Mouse (Mus musculus) thymus, adult 18-20 months (tissue): ENCODE results near the gene Zfp607a.
"Not testable (repeated sequence)": the region's sequence is repeated elsewhere in the genome, so short reads cannot be mapped to it uniquely, and the experiment has no call there.

Experiments used
- DNase-seq, 2 experiments: peaks; one replicate each; pipeline ENCODE4 v3.0.0; 2022; ENCODE audit warnings: mixed read lengths in 2 of 2

Zfp607a gene

DNA sequence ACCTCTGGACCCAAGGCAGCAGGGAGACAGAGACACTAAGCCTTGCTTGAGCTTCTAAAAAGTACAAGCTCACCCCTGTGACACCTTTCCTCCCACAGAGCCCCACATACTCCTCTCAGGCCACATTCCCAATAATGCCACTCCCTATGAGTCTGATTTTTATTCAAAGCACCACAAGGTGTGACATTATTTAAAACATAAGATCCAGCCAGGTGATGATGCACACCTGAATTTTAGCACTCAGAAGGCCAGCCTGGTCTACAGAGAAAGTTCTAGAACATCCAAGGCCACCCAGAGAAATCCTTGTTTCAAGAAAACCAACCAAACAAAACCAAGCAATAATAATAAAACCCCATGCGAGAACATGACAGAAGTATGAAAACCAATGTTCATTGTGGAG, at the start of gene Zfp607a:
Gene Zfp607a, plus strand, starts transcription at position 301 of the 400 bp plus-strand sequence.
- DNase-seq = no peak

GRCm38 (mm10) chr7:27818526-27819110, 38.7 kb upstream of the Zfp607a start:
- DNase-seq = no peak

- no peak for DNase-seq
These were observed 34.7 kb upstream of the Zfp607a start for GRCm38 (mm10) chr7:27822611-27823010.

- DNase-seq = no peak
These were observed 23.2 kb upstream of the Zfp607a start for GRCm38 (mm10) chr7:27834131-27834530.

- no peak for DNase-seq
These were observed 19.4 kb upstream of the Zfp607a start for GRCm38 (mm10) chr7:27837896-27838295.

DNA sequence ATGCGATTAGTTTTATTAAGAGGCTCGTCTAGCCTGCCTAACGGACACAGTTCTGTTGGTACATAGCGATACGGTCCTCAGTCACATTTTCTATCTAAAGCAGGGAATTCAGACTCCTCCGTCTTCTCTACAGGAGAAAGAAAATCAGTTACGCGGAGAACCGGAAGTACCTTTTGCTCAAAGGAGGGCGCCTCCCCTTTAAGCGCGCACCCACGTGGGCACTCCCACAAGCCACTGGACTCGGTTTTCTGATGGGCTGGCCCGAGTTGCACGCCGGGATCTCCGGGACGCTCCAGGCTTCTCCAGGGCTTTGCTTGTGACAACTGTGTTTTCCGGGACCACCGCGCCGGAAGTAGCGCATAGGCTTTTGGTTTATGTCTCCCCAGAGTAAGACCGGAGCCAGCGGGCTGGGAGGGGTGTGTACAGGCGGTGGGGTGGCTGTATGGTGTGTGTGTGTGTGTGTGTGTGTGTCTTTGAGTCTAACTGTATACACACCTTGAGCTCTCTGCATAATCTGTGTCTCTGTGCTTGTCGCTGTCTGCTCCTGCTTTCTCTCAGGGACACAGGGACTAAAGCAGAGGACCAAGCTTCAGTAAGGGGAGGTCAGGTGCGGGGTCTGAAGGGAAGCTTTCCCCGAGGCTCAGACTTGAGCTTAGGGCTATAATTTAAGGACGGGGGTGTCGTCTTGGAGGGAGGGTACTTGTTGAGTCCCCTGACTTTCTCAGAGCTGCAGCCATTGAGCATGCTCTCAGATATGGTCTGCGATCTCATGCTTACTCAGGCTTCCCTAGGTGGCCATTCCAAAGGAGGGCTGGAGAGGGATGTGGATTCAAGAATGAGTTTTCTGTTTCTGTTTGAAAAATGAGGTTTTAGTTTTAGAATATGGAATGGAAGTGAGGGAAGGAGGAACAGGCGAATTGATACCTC, 18.7 kb upstream of the Zfp607a start, which contains the start of gene Zfp59:
Gene Zfp59, plus strand, starts transcription at position 285 of the 927 bp plus-strand sequence.
- DNase-seq = peak; percentile 68 to 81

GRCm38 (mm10) chr7:27839596-27839995, 17.7 kb upstream of the Zfp607a start:
- DNase-seq = no peak

DNA sequence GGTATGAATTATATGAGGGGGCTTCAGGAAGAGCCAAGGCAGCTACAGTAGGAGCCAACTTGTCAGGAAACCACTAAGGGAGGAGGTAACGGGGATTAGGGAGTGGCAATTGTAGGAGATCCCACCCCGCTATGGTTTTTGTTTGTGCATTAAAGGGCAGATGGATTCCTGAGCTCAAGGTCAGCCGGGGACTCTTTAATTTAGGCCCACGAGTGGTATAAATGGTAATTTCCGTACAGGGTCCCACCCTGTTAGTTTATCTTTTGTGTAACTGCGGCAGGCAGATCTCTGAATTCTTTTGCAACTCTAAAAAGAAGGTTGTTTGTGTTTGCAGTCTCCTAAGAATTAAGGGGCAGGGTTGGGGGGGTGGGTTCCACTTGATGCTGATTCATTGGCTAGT, 17.2 kb upstream of the Zfp607a start:
- no peak for DNase-seq

DNA sequence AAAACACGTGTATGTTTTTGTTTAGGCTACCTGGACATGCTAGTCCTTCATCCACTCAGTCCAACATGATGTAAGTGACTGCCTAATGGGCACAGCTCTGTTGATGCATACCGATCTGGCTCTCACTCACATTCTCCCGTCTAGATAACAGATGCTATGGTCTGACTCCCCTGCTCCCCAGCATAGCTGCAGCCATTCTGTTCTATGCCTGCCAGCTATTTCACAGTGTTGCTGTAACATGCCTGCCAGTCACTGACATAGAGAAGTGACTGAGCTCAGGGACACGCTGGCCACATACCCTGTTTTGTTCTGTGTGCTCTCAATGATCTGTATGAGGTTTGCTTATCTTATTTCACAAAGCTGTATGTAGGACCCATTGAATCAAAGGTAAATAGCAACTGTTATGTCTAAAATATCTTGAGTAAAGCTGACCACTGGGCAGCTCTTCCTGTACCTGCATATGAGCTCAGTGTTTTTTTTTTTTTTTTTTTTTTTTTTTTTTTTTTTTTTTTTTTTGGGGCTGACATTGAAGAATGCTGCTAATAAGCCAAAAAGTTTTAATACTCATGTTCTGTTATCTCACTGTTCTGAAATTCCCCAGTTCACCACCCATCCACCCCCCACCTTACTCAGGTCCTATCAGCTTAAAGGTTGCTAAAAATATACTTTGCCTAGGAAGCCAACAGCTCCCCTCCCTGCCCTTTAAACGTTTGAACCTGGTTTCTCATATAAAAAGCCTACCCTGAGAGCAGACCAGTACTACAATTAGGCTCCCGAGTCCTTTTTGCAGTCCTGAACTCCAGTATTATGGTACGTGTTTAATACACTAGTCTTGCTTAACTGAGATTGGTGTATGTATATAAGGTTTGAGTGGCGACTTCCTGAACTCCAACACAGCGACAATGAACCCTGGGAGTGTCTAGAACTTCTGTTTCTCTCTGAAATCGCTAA, 2.2 kb downstream of the Zfp607a start:
- DNase-seq = no peak

DNA sequence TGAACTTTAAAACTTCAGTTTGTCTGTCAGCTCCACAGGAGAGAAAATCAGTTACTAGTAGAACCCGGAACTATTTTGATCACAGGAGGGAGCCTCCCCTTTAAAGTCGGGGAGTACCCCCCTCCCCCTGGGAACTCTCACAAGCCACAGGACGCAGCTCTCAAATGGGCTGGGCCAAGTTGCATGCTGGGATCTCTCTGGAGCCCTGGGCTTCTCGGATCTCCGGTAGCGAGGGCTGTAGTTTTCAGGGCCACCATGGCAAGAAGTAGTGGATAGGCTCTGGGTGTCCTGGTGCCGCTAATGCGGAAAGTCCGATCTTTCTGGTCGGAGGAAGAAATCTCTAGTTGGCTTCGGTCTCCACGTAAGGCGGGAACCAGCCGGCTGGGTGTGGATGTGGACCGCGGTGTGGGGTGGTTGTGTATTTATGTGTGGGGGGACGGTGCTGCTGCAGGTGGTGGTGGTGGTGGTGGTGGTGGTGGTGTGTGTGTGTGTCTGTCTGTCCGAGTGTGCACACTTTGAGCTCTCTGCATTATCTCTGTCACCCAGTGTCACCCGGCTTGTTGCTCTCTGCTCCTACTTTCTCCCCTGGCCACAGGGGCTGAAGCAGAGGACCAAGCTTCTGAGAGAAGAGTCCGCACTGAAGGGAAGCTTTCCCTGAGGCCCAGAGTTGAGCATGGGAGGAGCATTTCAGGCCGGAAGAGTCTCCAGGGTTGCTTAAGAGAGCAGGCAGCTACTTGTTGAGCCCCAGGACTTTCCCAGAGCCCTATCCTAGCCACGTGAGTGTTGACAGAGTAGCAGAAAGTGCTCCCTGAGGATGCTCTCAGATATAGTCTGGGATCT, 3.3 kb downstream of the Zfp607a start:
- DNase-seq = peak; percentile 68 to 77

- DNase-seq = not testable (repeated sequence)
These were observed 5.3 kb downstream of the Zfp607a start for GRCm38 (mm10) chr7:27862578-27862977.

DNA sequence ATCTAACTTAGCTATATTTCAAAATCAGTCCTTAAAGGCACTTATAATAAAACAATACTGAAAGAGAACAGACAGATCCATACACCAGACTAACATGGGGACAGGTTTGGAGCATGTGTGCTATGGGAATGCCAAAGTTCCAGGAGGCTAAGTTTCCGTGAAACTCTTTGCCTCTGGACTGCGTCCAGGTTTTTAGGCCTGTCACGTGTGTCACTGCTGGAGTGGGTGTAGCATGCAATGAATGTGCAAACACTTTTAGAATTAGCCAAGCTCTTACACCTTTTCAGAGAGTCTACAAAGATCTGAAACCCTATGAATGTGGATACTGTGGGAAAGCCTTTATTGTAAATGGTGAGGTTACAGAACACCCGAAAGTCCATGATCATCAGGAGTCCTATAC, 24.4 kb downstream of the Zfp607a start:
- no peak for DNase-seq

DNA sequence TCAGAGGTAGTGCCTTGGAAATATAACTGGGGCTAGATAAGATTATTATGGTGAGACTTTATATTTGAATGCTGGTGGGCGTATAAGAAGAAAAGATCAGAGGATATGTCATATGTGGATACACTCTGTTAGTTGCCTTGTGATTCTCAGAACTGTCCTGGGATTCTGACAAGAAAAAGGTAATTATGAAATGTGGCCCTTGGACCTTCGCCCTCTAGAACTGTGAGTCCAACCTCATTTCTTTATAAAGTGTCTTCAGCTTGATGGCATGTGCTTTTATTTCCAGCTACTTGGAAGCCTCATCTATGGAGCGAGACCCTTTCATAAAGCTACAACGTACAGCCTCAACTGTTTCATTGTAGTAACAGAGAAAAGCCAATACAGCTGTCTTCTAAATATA, 43.3 kb downstream of the Zfp607a start:
- no peak for DNase-seq

- DNase-seq = no peak
These were observed 47.9 kb downstream of the Zfp607a start for GRCm38 (mm10) chr7:27905061-27905848.

DNA sequence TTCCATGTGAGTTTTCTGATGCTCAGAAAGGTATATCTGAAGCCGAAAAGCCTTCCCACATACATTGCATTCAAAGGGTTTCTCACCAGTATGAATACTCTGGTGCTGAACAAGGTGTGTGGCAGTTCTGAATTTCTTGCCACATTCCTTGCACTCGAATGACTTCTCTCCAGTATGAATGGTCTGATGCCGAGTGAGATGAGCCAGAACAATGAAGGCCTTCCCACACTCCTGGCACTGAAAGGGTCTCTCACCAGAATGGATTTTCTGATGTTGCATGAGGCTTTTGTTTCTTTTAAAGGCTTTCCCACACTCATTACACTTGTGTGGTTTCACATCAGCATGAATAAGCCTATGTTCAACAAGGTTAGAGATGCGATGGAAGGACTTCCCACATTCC, 53.6 kb downstream of the Zfp607a start:
- not testable (repeated sequence) for DNase-seq

- DNase-seq = not testable (repeated sequence)
These were observed 69.7 kb downstream of the Zfp607a start for GRCm38 (mm10) chr7:27927041-27927440.

- DNase-seq = peak; percentile 23 to 34
These were observed 71.7 kb downstream of the Zfp607a start, which contains the start of gene Zfp974 for GRCm38 (mm10) chr7:27928818-27929695. Gene Zfp974 (minus strand): TSS chr7:27929460.
